Comparison of ENCODE assay signal across 9 mouse cellular contexts in genomic region chr10:116266561-116267433, GRCm38 (mm10). TPM values are rescaled to one million over a fixed set of nuclear protein-coding genes. Genes with fewer than 3 reads are reported as not detected.
DNase-seq lines count a peak whose midpoint lies in the region; ATAC-seq and TF ChIP-seq lines count a peak whose summit lies in the region.
"Had no signal": no experiment of that assay in that cellular context is flagged by ENCODE, and none has a peak within 500 bp of the region (broad histone marks: within the 10 kb centered on the region; RNA-seq: fewer than 3 reads in every experiment).

No protein-coding gene starts in this region.

- no peak for TF ChIP-seq POLR2A in small intestine, adult 2 months (IDR thresholded peaks at IDR 0.05; ENCODE audit: low read depth, low read length)

- no peak for DNase-seq in midbrain, embryonic 10.5 days (ENCODE audit: low spot score)
- peak; percentile 83 to 84 for DNase-seq in heart, adult 9 months (ENCODE audit: low spot score in 2 of 2)
- DNase-seq in kidney, postnatal 0 days (ENCODE audit: low spot score) = peak; percentile 70
- DNase-seq in hindbrain, embryonic 11.5 days (ENCODE audit: low spot score) = no peak
- no peak for DNase-seq in thymus, postnatal 10 days (ENCODE audit: low spot score in 2 of 2)

- H3K9ac ChIP-seq in midbrain, embryonic 15.5 days = no peak overlapping the region
- H3K9ac ChIP-seq in kidney, postnatal 0 days (ENCODE audit: low read depth, low read length) = no peak overlapping the region
- H3K9ac ChIP-seq in hindbrain, embryonic 11.5 days (ENCODE audit: low read depth, low read length) = no peak overlapping the region
- H3K9ac ChIP-seq: neural tube, embryonic 12.5 days had no signal

- WGBS in midbrain, embryonic 10.5 days = 78% methylated on average over 15 of the region's 15 CpGs
- WGBS in midbrain, embryonic 15.5 days = 73% methylated on average over 15 of the region's 15 CpGs
- WGBS in kidney, postnatal 0 days = 53% methylated on average over 15 of the region's 15 CpGs
- 42% methylated on average over 15 of the region's 15 CpGs for WGBS in small intestine, adult 2 months
- 75% methylated on average over 15 of the region's 15 CpGs for WGBS in hindbrain, embryonic 11.5 days

- no peaks in the 10 kb centered on the region for H3K27me3 ChIP-seq in midbrain, embryonic 10.5 days (ENCODE audit: low read depth, poor library complexity, severe bottlenecking)
- H3K27me3 ChIP-seq in midbrain, embryonic 15.5 days (replicated peaks) = no peaks in the 10 kb centered on the region
- H3K27me3 ChIP-seq in kidney, postnatal 0 days (ENCODE audit: insufficient read depth, low read length) = no peaks in the 10 kb centered on the region
- no peaks in the 10 kb centered on the region for H3K27me3 ChIP-seq in small intestine, adult 2 months (ENCODE audit: control insufficient read depth, insufficient read depth, low read length)
- no peaks in the 10 kb centered on the region for H3K27me3 ChIP-seq in hindbrain, embryonic 11.5 days (ENCODE audit: control insufficient read depth, insufficient read depth, low read length)
- H3K27me3 ChIP-seq: neural tube, embryonic 12.5 days had no signal

- no peaks in the 10 kb centered on the region for H3K9me3 ChIP-seq in midbrain, embryonic 10.5 days (replicated peaks)
- no peaks in the 10 kb centered on the region for H3K9me3 ChIP-seq in midbrain, embryonic 15.5 days
- H3K9me3 ChIP-seq in kidney, postnatal 0 days (replicated peaks; ENCODE audit: low read length) = no peaks in the 10 kb centered on the region
- H3K9me3 ChIP-seq in hindbrain, embryonic 11.5 days (ENCODE audit: control insufficient read depth, low read length) = no peaks in the 10 kb centered on the region
- H3K9me3 ChIP-seq: neural tube, embryonic 12.5 days had no signal

- H3K4me2 ChIP-seq in midbrain, embryonic 15.5 days = no peak overlapping the region
- H3K4me2 ChIP-seq in kidney, postnatal 0 days (ENCODE audit: low read length) = no peak overlapping the region
- H3K4me2 ChIP-seq in hindbrain, embryonic 11.5 days (replicated peaks; ENCODE audit: low read depth, low read length) = no peak overlapping the region
- H3K4me2 ChIP-seq: neural tube, embryonic 12.5 days had no signal

- H3K27ac ChIP-seq in midbrain, embryonic 10.5 days (replicated peaks) = peak overlapping the region; percentile 33; the same call in 1 of the 2 replicates
- no peak overlapping the region for H3K27ac ChIP-seq in midbrain, embryonic 15.5 days
- peak overlapping the region; percentile 91 for H3K27ac ChIP-seq in kidney, postnatal 0 days
- 0 out of 2 replicates have a peak overlapping the region, but pooled peaks have one; percentile 29 for H3K27ac ChIP-seq in small intestine, adult 2 months (ENCODE audit: insufficient read depth, low read depth, low read length)
- H3K27ac ChIP-seq in hindbrain, embryonic 11.5 days (ENCODE audit: low read depth, low read length) = no peak overlapping the region
- H3K27ac ChIP-seq: neural tube, embryonic 12.5 days had no signal

- H3K4me3 ChIP-seq in midbrain, embryonic 10.5 days = no peak overlapping the region
- no peak overlapping the region for H3K4me3 ChIP-seq in midbrain, embryonic 15.5 days
- H3K4me3 ChIP-seq in kidney, postnatal 0 days (replicated peaks; ENCODE audit: low read depth, low read length) = no peak overlapping the region
- H3K4me3 ChIP-seq in small intestine, adult 2 months (ENCODE audit: low read depth, low read length) = no peak overlapping the region
- H3K4me3 ChIP-seq in hindbrain, embryonic 11.5 days (ENCODE audit: low read depth, low read length) = no peak overlapping the region
- H3K4me3 ChIP-seq: neural tube, embryonic 12.5 days had no signal

- H3K36me3 ChIP-seq in midbrain, embryonic 10.5 days = no peaks in the 10 kb centered on the region
- no peaks in the 10 kb centered on the region for H3K36me3 ChIP-seq in midbrain, embryonic 15.5 days (replicated peaks)
- H3K36me3 ChIP-seq in kidney, postnatal 0 days (ENCODE audit: insufficient read depth, low read length) = no peaks in the 10 kb centered on the region
- no peaks in the 10 kb centered on the region for H3K36me3 ChIP-seq in small intestine, adult 2 months (ENCODE audit: control insufficient read depth, insufficient read depth, low read length)
- no peaks in the 10 kb centered on the region for H3K36me3 ChIP-seq in hindbrain, embryonic 11.5 days (ENCODE audit: control insufficient read depth, insufficient read depth, low read length)
- H3K36me3 ChIP-seq: neural tube, embryonic 12.5 days had no signal

- peaks cover 23% of the 10 kb centered on the region for H3K4me1 ChIP-seq in midbrain, embryonic 10.5 days
- H3K4me1 ChIP-seq in midbrain, embryonic 15.5 days = no peaks in the 10 kb centered on the region
- H3K4me1 ChIP-seq in kidney, postnatal 0 days (replicated peaks; ENCODE audit: insufficient read depth, low read length) = peaks cover 14% of the 10 kb centered on the region; the same call in 1 of the 2 replicates
- H3K4me1 ChIP-seq in small intestine, adult 2 months (ENCODE audit: control insufficient read depth, insufficient read depth, insufficient read length, low read length) = peaks cover 9% of the 10 kb centered on the region; the same call in 1 of the 2 replicates
- no peaks in the 10 kb centered on the region for H3K4me1 ChIP-seq in hindbrain, embryonic 11.5 days (replicated peaks; ENCODE audit: control insufficient read depth, insufficient read depth, low read length)
- H3K4me1 ChIP-seq: neural tube, embryonic 12.5 days had no signal

- TF ChIP-seq CTCF in kidney, postnatal 0 days (IDR thresholded peaks at IDR 0.05; ENCODE audit: low read depth) = no peak
- no peak for TF ChIP-seq CTCF in small intestine, adult 2 months (IDR thresholded peaks at IDR 0.05; ENCODE audit: extremely low read depth, insufficient read length, insufficient replicate concordance, low read depth, low read length)

- no peak for ATAC-seq in midbrain, embryonic 15.5 days (replicated peaks)
- ATAC-seq in kidney, postnatal 0 days (replicated peaks; ENCODE audit: low FRiP score, low read depth) = peak; percentile 76
- no peak for ATAC-seq in megakaryocyte-erythroid progenitor cell, adult 5-6 weeks (replicated peaks; ENCODE audit: low FRiP score, low TSS enrichment, poor library complexity, severe bottlenecking)
- ATAC-seq in hindbrain, embryonic 11.5 days (ENCODE audit: low FRiP score) = no peak

RNA-seq across cellular contexts. Expression of gene Ptprb, which starts 8.5 kb away (rescaled TPM):
- 2.0 and 2.8 TPM in 2 replicates for polyA plus RNA-seq in midbrain, embryonic 10.5 days (2016; fragmentation: Nextera tagmentation; extraction: Ambion mirVana)
- 3.6 and 3.9 TPM in 2 replicates for polyA plus RNA-seq in midbrain, embryonic 15.5 days (2015; fragmentation: Nextera tagmentation; extraction: Ambion mirVana)
- 5.5 and 6.4 TPM in 2 replicates for polyA plus RNA-seq in kidney, postnatal 0 days (2015; fragmentation: Nextera tagmentation; extraction: Ambion mirVana)
- 1.4 and 2.3 TPM in 2 replicates for polyA plus RNA-seq in small intestine, adult 2 months (2012; rRNA removed)
- total RNA-seq in megakaryocyte-erythroid progenitor cell, adult 5-6 weeks (2014; fragmentation: Nextera tagmentation) = not detected in 2 replicates
- not detected in 2 replicates for total RNA-seq in megakaryocyte-erythroid progenitor cell, adult 5-6 weeks (2017)
- 2.6 and 2.8 TPM in 2 replicates for polyA plus RNA-seq in hindbrain, embryonic 11.5 days (2014; fragmentation: Nextera tagmentation; extraction: Ambion mirVana)

Comparison
In these comparisons a context has a peak if more than half of its experiments do, and no peak if none do; other contexts are left out.
1. H3K27ac ChIP-seq: peak in midbrain, embryonic 10.5 days (single experiment), kidney, postnatal 0 days (single experiment) and small intestine, adult 2 months (single experiment); none in midbrain, embryonic 15.5 days (single experiment) and hindbrain, embryonic 11.5 days (single experiment).
2. DNase-seq: peak in heart, adult 9 months (2 of 2) and kidney, postnatal 0 days (single experiment); none in midbrain, embryonic 10.5 days (single experiment), hindbrain, embryonic 11.5 days (single experiment) and thymus, postnatal 10 days (0 of 2).